Mouse (Mus musculus): ENCODE measurements at regions not wholly inside any gene's neighbourhood (a gene's known extent, or its start where the extent isn't known, plus 50 kb on each side); places are given as distances from the start of the nearest gene placed in this dataset.
"Not testable (repeated sequence)": the region's sequence is repeated elsewhere in the genome, so short reads cannot be mapped to it uniquely, and the experiment has no call there.

GRCm38 (mm10) chr13:89375526-89376474, 163.8 kb upstream of the Hapln1 start:
- no peak for DNase-seq (ENCODE audit: low read depth, low spot score)

GRCm38 (mm10) chr13:89378365-89378764, 161.2 kb upstream of the Hapln1 start:
- no peak for DNase-seq (ENCODE audit: low read depth, low spot score)

GRCm38 (mm10) chr13:89383619-89384190, 155.9 kb upstream of the Hapln1 start:
- DNase-seq (ENCODE audit: low read depth, low spot score): not testable (repeated sequence)

- DNase-seq (ENCODE audit: low read depth, low spot score): no peak
These were observed 154.9 kb upstream of the Hapln1 start for GRCm38 (mm10) chr13:89384598-89385145.

GRCm38 (mm10) chr13:89387416-89387815, 152.2 kb upstream of the Hapln1 start:
- no peak for DNase-seq (ENCODE audit: low read depth, low spot score)

- DNase-seq (ENCODE audit: low read depth, low spot score): no peak
These were observed 150.4 kb upstream of the Hapln1 start for GRCm38 (mm10) chr13:89389149-89389548.

GRCm38 (mm10) chr13:89394717-89395344, 144.8 kb upstream of the Hapln1 start:
- no peak for DNase-seq (ENCODE audit: low read depth, low spot score)

GRCm38 (mm10) chr13:89395851-89396250, 143.7 kb upstream of the Hapln1 start:
- DNase-seq (ENCODE audit: low read depth, low spot score): no peak

- no peak for DNase-seq (ENCODE audit: low read depth, low spot score)
These were observed 138.4 kb upstream of the Hapln1 start for GRCm38 (mm10) chr13:89401084-89401671.

- DNase-seq (ENCODE audit: low read depth, low spot score): no peak
These were observed 129.1 kb upstream of the Hapln1 start for GRCm38 (mm10) chr13:89410504-89410903.

- DNase-seq (ENCODE audit: low read depth, low spot score): peak; percentile 8
These were observed 126.7 kb upstream of the Hapln1 start for GRCm38 (mm10) chr13:89412768-89413487.

GRCm38 (mm10) chr13:89418804-89419203, 120.8 kb upstream of the Hapln1 start:
- no peak for DNase-seq (ENCODE audit: low read depth, low spot score)

GRCm38 (mm10) chr13:89421833-89422232, 117.8 kb upstream of the Hapln1 start:
- no peak for DNase-seq (ENCODE audit: low read depth, low spot score)

- peak; percentile 68 for DNase-seq (ENCODE audit: low read depth, low spot score)
These were observed 116.1 kb upstream of the Hapln1 start for GRCm38 (mm10) chr13:89423491-89423890.

GRCm38 (mm10) chr13:89428272-89429071, 111.1 kb upstream of the Hapln1 start:
- no peak for DNase-seq (ENCODE audit: low read depth, low spot score)

- DNase-seq (ENCODE audit: low read depth, low spot score): no peak
These were observed 94.7 kb upstream of the Hapln1 start for GRCm38 (mm10) chr13:89444847-89445246.

- no peak for DNase-seq (ENCODE audit: low read depth, low spot score)
These were observed 85.8 kb upstream of the Hapln1 start for GRCm38 (mm10) chr13:89453819-89454218.

- no peak for DNase-seq (ENCODE audit: low read depth, low spot score)
These were observed 85.2 kb upstream of the Hapln1 start for GRCm38 (mm10) chr13:89454249-89455018.

GRCm38 (mm10) chr13:89463746-89464145, 75.8 kb upstream of the Hapln1 start:
- no peak for DNase-seq (ENCODE audit: low read depth, low spot score)
